Mouse (Mus musculus) heart, adult 8-10 months (tissue): Measurements from ENCODE around the gene Gm20509. TPM values are rescaled to one million over a fixed set of nuclear protein-coding genes. Genes with fewer than 3 reads are reported as not detected.

Experiments
- total RNA-seq, 4 experiments: library from RNA; stranded (reverse); gene quantifications; 2 replicates each; pipeline ENCODE4 v1.2.4; 2022

Gene Gm20509
- total RNA-seq, 4 experiments from 2014 or later: not detected

Other genes with a start within 250 kb of the Gm20509 start
- 10 to 100 TPM; 12.9 to 16.4 (median 14.2) TPM for gene Pygo1, start 176.8 kb upstream of the Gm20509 start, total RNA-seq
- under 1 TPM; 0.41 to 0.72 (median 0.56) TPM for gene Dyx1c1, start 143.7 kb upstream of the Gm20509 start, total RNA-seq
- not detected for gene Gm44503, start 143.6 kb upstream of the Gm20509 start, total RNA-seq
- gene Ccpg1os, start 117.1 kb upstream of the Gm20509 start, total RNA-seq: 1 to 10 TPM; 6.4 to 7.9 (median 7.6) TPM
- 100 to 1,000 TPM in 1 of 4 experiments, 10 to 100 TPM in 3; 88.1 to 113 (median 97.9) TPM for gene Ccpg1, start 117.0 kb upstream of the Gm20509 start, total RNA-seq
- gene Pigb, start 62.1 kb upstream of the Gm20509 start, total RNA-seq: 1 to 10 TPM; 1.9 to 3.3 (median 2.6) TPM
- 1 to 10 TPM; 4.3 to 7.0 (median 5.1) TPM for gene Rab27a, start 57.6 kb upstream of the Gm20509 start, total RNA-seq
- not detected for gene Khdc3, start 634 bp upstream of the Gm20509 start, total RNA-seq
- 10 to 100 TPM; 47.4 to 55.9 (median 49.5) TPM for gene Rsl24d1, start 11.0 kb downstream of the Gm20509 start, total RNA-seq